Mouse (Mus musculus): ENCODE measurements around the gene 9230102O04Rik. TPM values are rescaled to one million over a fixed set of nuclear protein-coding genes. Genes with fewer than 3 reads are reported as not detected.

9230102O04Rik gene
- polyA plus RNA-seq (2021) = not detected

- ATAC-seq (peak; percentile 65), DNase-seq (ENCODE audit: low read depth, low spot score) (no peak)
- in situ Hi-C loops (cut with MboI; ENCODE audit: low pct_unique_long_range_greater_than_20kb) = loop anchor here (10.0 kb wide), 2 partner anchors 116 to 824 kb away; no protein-coding TSS in a partner anchor
- CTCF ChIA-PET = no interaction called here
- no peak for TF ChIP-seq CTCF (IDR thresholded peaks at IDR 0.05)
- no peaks in the 10 kb centered on the region for H3K27me3 ChIP-seq
- POLR2A ChIA-PET = no interaction called here
Measured at GRCm38 (mm10) chr2:9888913-9889650, at the start of gene 9230102O04Rik. 9230102O04Rik (minus strand) TSS chr2:9889540.

DNA sequence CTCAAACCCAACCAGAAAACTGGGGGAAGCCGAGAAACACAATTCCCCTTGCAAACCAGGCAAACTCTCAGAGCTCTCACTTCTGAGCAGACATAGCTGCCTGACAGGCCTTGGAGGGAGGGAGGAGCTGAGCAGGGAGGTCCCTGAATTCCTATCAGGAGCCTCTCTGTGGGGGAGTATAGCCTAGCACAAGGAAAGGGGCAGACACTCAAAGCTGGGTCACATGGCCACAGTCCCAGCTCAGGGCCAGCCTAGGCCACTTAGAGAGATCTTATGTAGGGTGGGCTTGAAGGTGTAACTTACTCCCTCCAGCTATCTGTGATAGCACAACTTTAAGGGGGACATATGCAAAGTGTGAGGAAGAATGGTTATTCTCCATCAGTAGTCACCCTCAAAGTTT is 46.6 kb upstream of the 9230102O04Rik start:
- ATAC-seq (no peak), DNase-seq (ENCODE audit: low read depth, low spot score) (no peak)
- H3K27me3 ChIP-seq = no peaks in the 10 kb centered on the region
- ChIA-PET POLR2A (no interaction called here), CTCF (interaction anchor here (1.4 kb wide), 1 partner anchor 10 kb away, joined by 4 read pairs; no protein-coding TSS in a partner anchor)
- in situ Hi-C loops (cut with MboI; ENCODE audit: low pct_unique_long_range_greater_than_20kb) = no loop called here
- TF ChIP-seq CTCF (IDR thresholded peaks at IDR 0.05) = no peak

- ChIA-PET POLR2A (no interaction called here), CTCF (interaction anchor here (1.0 kb wide), 1 partner anchor 9 kb away, joined by 4 read pairs; no protein-coding TSS in a partner anchor)
- DNase-seq (ENCODE audit: low read depth, low spot score) (no peak), ATAC-seq (no peak)
- TF ChIP-seq CTCF (IDR thresholded peaks at IDR 0.05) = no peak
- in situ Hi-C loops (cut with MboI; ENCODE audit: low pct_unique_long_range_greater_than_20kb) = no loop called here
- no peaks in the 10 kb centered on the region for H3K27me3 ChIP-seq
Measured at GRCm38 (mm10) chr2:9926905-9927283, 37.6 kb upstream of the 9230102O04Rik start.

DNA sequence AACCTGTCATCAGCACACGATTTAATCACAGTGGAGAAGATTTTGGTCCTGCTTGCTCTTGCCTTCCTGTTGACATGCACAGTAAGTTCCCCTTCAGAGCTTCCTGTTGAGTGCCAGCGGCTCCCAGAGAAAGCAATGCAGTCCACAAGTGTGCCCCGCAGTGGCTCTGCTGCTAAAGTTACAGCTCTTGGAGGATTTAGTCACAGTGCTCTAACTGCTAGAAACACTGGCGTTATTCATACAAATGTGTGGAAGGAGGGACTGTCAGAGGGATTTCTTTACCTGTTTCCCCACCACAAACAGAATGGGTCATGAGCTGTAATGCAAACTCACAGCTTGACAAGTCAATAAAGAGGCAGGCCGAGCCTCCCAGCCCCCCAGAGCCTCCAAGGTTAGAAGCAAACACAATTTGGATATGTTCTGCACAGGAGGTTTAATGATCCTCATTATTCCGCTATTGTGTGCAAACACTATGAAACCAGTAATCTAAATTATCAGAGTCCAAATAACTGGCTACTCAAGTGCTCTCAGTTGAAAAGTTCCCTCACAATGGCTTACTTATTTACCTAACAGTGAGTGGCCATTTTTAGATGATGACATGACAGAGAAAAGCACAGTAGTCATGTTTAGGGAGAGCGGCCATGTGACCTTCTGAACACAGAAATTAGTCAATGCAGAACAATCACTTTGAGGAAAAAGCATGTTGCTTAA is 37.0 kb upstream of the 9230102O04Rik start:
- POLR2A ChIA-PET = no interaction called here
- ATAC-seq (peak; percentile 21), DNase-seq (ENCODE audit: low read depth, low spot score) (no peak)
- CTCF ChIA-PET = interaction anchor here (1.0 kb wide), 1 partner anchor 10 kb away, joined by 4 read pairs; no protein-coding TSS in a partner anchor
- no peak for TF ChIP-seq CTCF (IDR thresholded peaks at IDR 0.05)
- in situ Hi-C loops (cut with MboI; ENCODE audit: low pct_unique_long_range_greater_than_20kb) = no loop called here
- no peaks in the 10 kb centered on the region for H3K27me3 ChIP-seq

GRCm38 (mm10) chr2:9918691-9919471 is 29.5 kb upstream of the 9230102O04Rik start:
- POLR2A ChIA-PET = no interaction called here
- peak; percentile 80 for ATAC-seq
- H3K27me3 ChIP-seq = no peaks in the 10 kb centered on the region
- no peak for TF ChIP-seq CTCF (IDR thresholded peaks at IDR 0.05)
- DNase-seq (ENCODE audit: low read depth, low spot score) = no peak
- CTCF ChIA-PET = interaction anchor here (0.9 to 1.1 kb wide), 2 partner anchors 8 to 91 kb away, joined by 3 read pairs; no protein-coding TSS in a partner anchor
- in situ Hi-C loops (cut with MboI; ENCODE audit: low pct_unique_long_range_greater_than_20kb) = no loop called here

DNA sequence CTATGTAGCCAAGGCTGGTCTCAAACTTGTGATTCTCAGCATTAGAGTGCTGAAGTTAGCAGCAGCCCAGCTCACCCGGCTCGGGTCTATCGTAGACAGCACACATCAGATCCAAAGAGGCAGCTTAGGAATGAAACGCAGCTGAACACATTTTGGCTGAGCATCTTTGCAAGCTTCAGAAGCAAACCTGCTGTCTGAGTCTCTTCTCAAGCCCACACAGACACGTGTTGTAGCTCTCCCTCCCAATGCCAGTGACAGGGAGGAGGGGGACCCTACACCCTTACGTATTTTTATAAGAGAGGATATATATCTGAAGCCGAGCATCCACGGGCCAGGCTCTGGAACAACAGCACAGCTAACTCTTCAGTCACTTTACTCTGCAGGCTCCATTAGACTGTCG is 28.3 kb upstream of the 9230102O04Rik start:
- in situ Hi-C loops (cut with MboI; ENCODE audit: low pct_unique_long_range_greater_than_20kb) = no loop called here
- ChIA-PET CTCF (no interaction called here), POLR2A (no interaction called here)
- ATAC-seq (no peak), DNase-seq (ENCODE audit: low read depth, low spot score) (no peak)
- H3K27me3 ChIP-seq = no peaks in the 10 kb centered on the region
- no peak for TF ChIP-seq CTCF (IDR thresholded peaks at IDR 0.05)

DNA sequence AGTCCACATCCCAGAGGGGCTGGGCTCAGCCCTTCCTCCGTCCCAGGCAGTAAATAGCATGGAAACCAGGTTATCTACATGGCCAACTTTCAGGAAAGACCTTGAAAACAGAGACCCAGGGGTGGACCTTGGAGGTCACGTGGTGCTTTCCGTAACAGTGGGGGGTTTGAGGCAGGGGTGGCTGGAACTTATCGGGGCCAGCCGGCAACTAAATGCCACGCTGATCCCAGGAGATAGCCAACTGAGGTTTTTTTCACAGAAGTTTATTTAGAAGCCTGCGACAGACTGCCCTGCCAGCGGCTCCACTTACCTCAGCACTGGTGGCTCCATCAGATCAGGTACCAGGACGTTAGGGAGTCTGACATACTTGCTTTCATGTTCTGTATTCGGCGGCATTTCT is 16.7 kb upstream of the 9230102O04Rik start:
- no peaks in the 10 kb centered on the region for H3K27me3 ChIP-seq
- DNase-seq (ENCODE audit: low read depth, low spot score) (no peak), ATAC-seq (no peak)
- in situ Hi-C loops (cut with MboI; ENCODE audit: low pct_unique_long_range_greater_than_20kb) = no loop called here
- CTCF ChIA-PET = no interaction called here
- TF ChIP-seq CTCF (IDR thresholded peaks at IDR 0.05) = no peak
- POLR2A ChIA-PET = no interaction called here

GRCm38 (mm10) chr2:9903854-9904560 is 14.7 kb upstream of the 9230102O04Rik start:
- TF ChIP-seq CTCF (IDR thresholded peaks at IDR 0.05) = no peak
- in situ Hi-C loops (cut with MboI; ENCODE audit: low pct_unique_long_range_greater_than_20kb) = no loop called here
- ChIA-PET CTCF (no interaction called here), POLR2A (interaction anchor here (0.7 kb wide), 1 partner anchor 531 kb away, joined by 11 read pairs; no protein-coding TSS in a partner anchor)
- peak; percentile 21 for ATAC-seq
- H3K27me3 ChIP-seq = no peaks in the 10 kb centered on the region
- DNase-seq (ENCODE audit: low read depth, low spot score) = no peak

- no peak for DNase-seq (ENCODE audit: low read depth, low spot score)
- no peaks in the 10 kb centered on the region for H3K27me3 ChIP-seq
- ChIA-PET POLR2A (no interaction called here), CTCF (no interaction called here)
- TF ChIP-seq CTCF (IDR thresholded peaks at IDR 0.05) = no peak
- in situ Hi-C loops (cut with MboI; ENCODE audit: low pct_unique_long_range_greater_than_20kb) = no loop called here
- no peak for ATAC-seq
Measured at GRCm38 (mm10) chr2:9897846-9898245, 8.5 kb upstream of the 9230102O04Rik start.

Data from Patski (cell line).